Mouse (Mus musculus) urinary bladder, adult 18-20 months (tissue): ENCODE measurements around the gene Nqo1.

ENCODE experiments used
- DNase-seq, 2 experiments: peaks; one replicate each; pipeline ENCODE4 v3.0.0; 2022; ENCODE audit warnings: low spot score in 2 of 2, mixed read lengths in 2 of 2

Gene Nqo1

DNA sequence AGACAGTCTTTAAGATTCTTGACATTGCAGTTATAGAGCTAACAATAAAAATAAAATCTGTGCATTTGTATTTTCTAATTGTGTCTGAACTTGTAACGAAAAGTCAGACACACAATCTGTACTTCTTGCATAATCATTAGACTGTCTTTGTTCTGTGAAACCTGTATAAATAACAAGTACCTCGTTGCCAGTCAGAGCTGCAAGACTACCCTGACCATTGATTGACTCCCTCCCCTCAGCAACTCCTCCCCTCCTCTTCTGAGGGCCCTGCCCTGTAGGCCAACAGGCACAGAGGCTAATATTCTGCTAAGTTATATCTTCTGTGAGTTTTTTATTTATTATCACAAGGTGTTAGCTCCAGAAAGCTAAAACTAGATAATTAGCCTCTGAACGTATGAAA, 2.9 kb upstream of the Nqo1 start:
- no peak for DNase-seq

DNA sequence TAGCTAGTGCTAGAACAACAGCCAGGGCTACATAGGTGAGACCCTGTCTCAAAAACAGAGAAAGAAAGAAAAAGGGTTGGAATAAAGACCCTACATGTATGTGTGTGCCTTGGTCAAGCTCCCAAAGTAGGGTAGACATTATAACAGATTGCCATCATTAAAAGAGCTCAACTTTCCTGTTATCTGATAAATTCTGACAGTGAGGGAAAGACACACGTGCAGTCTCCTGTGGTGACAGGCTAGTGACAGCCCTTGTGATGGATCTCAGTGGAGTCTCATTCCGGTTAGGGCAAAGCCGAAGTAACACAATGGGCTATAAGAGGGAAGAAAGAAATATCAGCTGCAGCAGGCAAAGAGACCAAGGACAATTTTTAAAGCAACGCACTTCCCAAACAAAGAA, 1.1 kb upstream of the Nqo1 start:
- DNase-seq: no peak

DNA sequence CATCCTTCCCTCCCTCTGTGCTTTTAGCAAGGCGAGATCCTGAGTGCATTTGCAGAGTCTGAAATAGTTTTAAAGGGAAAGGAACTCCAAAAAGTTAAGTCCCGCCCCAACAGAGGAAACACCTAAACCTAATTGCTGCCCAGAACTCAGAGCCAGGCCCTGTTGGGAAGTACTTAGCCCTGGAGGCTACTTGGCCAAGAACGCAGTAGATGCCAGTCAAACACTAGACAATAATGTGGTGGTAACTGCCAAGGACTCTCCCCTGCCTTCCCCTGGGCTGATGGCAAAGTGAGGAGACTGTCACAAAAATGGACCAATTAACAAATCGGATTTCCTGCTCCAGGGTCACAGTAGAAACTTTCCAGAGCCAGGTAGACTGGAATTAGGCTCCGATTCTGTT, 1.1 kb downstream of the Nqo1 start:
- no peak for DNase-seq

DNA sequence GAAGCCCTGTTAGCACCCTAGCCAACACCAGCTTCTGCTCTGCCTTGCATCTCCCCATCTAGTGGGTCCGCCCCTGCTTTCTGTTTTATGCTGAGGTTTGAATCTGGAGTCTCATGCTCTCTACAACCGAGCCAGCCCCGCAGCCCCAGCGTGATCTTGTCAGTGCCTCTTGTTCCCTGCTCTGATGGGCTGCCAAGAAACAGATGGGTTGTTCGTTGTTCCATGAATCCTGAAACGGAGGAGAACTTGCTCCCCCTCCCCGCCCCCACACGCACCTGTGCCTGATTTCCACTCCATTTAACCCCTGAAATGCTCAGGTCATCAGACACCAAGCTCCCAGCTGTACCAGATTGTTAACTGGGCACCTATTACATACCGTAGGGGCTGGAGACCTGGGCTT, 3.5 kb downstream of the Nqo1 start:
- no peak for DNase-seq

DNA sequence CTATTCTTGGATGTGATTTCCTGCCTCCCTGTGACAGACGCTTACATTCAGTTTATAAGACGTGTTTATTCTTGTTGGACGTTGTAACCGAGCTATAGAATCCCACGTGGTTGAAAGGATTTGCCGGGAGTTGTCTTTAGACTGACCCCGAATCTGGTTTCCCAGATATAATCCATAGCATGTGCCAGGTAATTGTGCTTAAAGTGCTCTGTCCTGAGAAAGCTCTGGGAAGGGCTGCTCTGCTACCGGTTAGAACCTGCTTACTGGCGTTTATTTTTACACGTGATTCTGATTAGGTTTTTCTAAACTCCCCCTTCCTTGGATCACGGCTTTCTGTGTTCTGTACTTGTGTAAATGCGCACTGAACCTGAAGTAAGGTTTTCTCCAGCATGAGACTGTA, 5.3 kb downstream of the Nqo1 start:
- DNase-seq: no peak

DNA sequence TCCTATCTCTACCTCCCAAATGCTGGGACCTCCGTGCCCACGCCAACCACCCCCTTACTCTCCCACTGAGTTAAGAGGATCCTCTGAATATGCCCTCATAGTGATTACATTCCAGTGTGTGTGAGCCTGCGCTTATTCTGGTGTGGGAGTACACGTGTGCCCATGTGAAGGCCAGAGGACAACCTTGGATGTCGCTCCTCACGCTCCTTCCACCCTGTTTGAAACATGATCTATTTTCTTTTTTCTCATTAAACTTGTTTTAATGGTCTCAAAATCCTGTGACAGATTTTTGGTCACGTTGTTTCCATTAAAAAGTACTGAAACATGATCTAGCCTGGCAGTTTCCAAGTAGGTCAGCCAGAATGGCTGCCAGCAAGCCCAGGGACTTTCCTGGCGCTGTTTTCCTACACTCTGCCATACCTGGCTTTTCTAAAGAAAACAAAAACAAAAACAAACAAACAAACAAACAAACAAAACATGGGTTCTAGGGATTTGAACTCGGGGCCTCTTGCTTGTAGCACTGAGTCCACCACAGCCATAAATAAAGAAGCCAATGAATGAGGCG, 6.8 kb downstream of the Nqo1 start:
- no peak for DNase-seq

DNA sequence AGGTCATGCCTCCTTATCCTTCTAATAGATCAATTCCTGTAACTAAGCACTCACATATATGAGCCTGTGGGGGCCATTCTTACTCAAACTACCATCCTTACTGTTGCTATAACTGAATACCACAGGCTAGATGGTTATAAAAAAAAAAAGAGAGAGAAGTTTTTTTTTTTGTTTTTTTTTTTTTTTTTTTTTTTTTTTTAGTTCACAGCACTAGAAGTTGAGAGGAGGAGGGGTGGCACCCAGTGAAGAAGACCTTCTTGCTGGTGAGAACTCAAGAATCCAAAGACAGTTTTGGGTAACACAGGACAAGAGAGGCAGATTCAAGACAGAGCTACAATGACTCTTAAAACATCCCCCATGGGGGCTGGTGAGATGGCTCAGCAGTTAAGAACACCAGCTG, 7.6 kb downstream of the Nqo1 start:
- DNase-seq: no peak

DNA sequence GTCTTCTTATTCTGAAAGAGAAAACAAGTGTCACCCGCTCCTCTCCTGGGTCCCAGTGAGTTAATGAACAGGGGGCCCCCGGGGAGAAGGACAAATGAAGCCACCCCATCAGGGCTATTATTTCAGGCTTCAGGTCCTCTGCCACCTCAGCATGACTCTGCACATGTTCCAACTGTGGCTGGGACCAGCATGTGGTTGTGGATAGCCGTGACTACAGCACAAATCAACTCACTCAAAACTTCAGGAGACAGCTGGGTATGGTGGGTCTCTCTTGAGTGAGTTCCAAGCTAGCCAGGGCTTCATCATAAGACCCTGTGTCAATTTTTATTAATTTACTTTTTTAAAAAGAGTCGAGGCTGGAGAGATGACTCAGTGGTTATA, 11.9 kb downstream of the Nqo1 start:
- no peak for DNase-seq

DNA sequence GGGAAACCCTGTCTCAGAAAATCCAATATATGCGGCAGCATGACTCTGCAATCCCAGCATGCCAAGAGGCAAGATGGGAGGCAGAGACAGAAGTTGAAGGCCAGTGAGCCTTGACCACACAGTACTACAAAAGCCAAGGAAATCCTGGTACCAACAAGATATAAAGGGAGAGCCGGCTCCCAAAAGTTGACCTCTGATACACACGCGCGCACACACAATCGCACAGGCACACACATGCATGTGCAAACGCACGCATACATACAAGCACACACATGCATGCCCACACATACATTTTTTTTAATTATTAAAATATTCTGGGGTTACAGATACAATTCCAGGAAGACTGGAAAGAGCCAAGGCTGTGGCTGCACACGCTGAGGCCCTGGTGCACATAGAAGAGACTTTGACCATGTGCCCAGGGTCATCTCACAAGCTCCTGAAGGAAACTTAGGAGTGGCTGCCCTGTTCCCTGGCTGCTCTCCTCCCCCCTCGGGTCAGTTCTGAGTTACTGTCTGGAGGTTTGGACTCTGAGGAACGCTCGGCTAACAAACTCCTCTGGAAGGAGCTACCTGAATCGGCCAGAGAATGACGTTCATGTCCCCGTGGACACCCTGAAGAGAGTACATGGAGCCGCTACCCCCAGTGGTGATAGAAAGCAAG, 12.4 kb downstream of the Nqo1 start:
- DNase-seq: no peak

DNA sequence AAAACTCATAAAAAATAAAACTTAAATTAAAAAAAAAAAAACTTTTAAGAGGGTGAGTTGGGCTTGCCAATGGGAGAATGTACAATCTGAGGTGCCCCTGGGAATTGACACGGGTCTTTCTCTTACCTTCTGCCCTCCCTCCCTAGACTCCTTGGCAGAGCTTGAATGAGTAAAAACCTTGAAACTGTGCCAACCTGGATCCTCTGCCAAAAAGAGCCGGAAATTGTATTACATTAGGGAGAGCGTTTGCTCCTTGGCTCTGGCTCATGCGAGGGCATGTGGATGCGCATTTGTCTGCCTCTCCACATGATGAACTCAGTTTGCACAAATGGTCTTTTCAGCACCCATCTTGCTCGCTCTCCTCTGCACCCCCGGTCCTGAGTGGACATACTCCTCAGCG, 13.4 kb downstream of the Nqo1 start:
- DNase-seq: no peak

DNA sequence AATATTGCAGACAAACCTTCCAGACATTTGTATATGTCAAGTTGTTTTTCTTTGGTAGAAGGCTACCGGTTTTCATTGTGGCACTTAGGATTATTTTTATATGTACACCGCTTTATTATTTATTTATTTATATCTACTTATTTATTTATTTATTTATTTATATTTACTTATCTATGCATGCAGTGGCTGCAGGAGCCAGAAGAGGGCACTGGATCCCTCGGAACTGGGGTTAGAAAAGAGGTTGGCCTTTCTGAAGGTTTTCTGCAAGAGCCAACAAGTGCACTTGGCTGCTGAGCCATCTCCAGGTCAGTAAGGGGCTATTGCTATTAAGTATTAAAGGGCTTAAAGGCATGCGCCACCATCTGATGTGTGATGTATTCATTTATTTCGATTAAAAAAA, 15.1 kb downstream of the Nqo1 start:
- DNase-seq: no peak

DNA sequence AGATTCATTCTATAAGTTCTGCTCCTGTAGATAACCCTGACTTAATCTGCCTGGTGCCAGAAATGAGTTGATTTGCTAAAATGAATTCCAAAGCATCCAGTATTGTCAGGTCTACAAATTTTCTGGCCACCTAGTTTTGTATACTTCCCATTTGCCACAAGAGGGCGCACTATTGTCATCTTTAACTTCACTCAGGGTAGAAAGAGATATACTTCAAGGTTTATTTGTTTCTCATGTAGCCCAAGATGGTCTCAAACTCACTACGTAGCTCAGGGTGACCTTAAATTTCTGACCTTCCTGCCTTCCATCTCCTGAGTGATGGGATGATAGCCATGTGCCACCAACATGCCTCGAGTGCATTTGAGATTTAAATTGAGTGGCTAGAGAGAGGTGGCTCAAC, 16.4 kb downstream of the Nqo1 start:
- no peak for DNase-seq

DNA sequence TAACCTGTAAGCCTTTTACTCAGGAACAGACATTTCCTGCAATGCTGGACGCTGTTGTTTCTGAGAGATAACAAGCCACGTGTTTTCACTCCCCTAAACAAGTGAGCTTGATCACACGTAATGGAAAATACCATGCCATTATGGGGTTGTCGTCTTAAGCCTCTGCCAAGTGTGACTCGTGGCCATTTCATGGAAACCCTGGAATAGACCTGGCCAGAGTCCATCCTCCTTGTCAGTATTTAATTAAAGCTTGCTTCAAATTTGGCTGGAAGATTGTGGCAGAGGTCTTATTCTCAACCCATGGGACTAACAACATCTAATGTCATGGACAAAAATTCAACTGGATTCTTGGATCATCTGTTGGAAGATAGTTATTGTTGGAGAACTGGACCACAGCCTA, 16.8 kb downstream of the Nqo1 start:
- no peak for DNase-seq

DNA sequence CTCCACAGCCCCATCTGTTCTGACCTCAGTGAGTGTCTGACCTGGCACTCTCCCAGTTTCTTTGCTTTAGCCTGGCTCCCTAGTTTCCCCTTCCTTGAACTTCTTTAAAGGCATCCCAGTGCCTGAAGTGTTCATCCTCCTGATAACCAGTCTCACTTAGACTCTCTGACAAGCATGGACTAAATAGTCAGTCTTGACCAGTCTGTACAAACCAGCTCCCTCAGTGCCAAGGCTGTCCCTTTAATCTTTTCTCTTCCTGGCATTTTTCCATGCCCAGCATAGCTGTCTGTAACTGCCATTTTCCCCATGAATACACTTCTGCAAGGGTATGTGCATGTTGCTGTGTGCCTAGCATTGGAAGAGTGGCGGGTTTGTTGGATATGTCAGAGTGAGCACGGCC, 17.9 kb downstream of the Nqo1 start:
- no peak for DNase-seq

DNA sequence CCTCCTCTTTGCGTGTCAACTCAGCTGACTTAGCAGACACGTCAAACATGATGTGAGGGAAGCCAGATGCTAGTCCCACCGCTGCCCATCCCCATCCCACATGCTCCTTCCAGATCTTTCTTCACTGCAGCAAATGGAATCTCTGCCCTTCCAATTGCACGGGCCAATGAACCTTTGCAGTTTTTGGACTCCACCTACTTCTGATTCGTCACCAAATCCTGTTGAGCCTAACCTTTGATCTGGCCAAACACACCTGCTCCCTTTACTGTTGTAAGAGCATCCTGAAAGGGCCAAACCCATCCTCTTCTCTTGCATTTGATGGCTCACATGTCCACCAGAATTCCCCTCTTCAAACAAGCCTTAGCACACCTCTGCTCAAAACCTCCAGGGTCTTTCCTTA, 18.4 kb downstream of the Nqo1 start:
- no peak for DNase-seq

DNA sequence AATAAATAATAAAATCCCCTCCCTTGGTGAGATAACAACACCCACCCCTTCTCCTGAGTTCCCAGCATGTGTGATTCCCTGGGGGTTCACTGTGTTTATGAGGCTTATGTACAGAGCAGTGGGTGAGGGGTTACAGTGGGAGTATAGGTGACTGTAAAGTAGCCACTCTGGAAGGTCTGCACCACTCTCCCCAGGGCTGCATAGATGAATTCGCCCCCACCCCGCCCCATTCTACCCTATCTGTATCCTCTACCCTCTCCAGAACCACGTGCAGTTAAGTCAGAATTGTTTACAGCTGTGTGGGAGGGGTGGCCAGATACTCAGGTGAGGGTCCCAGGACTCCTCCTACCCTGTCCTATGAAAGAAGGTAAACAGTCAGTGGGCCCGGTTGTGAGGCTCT, 20.1 kb downstream of the Nqo1 start:
- no peak for DNase-seq

DNA sequence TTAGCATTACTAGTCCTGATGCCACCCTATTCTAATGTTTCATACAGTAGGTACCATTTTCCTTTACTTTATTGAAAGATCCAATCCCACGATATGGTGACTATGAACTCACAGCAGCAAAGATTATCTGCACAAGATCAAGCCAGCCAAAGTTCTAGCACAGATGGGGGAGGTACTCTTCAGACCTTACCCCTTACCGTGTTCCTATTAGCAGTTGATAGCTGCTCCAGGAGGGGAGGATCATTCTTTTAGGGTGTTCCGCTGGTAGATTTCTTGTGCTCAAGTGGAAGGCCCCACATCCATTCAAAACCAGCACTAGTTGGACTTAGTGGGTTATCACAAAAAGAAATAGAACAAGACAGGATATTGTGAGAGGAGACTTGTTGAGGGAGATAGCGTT, 21.3 kb downstream of the Nqo1 start:
- no peak for DNase-seq

DNA sequence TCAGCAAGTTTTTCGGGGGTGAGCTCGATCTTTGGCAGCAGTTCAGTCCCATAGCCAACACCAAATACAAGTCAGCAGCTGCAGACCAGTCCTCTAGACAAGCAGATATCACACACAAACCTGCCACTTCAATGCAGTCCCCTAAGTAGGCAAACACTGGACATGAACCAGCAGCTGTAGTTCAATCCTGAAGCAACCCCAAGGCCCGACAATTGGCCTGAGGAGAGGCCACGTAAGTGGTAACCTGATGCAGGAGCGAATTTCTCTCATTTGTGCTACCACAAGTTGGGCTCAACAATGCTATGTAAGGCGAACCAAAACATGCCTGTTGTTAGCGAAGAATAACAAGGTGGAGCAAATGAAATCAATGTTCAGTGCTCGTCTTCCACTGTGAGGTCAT, 22.3 kb downstream of the Nqo1 start:
- DNase-seq: no peak

DNA sequence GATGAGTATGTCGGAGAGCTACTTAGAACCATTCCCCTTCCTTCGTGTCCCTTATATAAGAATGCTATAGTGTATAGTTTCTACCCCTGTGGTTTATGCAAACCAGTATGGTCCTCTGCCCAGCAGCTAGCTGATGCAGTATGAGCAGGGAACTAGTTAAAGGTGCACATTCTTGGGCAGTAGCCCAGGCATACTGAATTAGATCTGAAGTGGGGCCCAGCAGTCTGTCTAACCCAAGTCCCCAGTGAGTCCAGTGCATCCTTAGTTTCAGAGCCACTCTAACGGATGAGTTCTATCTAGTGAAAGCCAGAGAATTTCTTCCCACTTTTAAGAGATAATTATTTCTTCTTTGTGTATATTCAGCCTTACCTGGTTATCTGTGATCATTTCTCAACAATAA, 25.7 kb downstream of the Nqo1 start:
- no peak for DNase-seq

DNA sequence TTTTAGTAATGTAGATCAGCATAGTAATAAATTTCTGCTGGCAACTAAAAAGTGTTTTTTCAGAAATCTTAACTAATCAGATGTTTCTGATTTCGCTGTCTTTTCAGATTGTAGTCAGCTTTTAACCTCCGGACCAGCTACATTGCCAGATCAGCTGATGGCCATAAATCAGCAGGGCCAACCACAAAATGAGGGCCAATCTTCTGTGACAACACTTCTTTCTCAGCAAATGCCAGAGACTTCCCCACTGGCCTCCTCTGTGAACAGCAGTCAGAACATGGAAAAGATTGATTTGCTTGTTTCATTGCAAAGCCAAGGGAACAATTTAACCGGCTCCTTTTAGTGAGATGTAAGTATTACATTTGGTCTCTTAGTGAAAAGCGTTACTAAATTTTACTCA, 32.7 kb downstream of the Nqo1 start:
- no peak for DNase-seq
